Mouse (Mus musculus): ENCODE data around the gene Ostm1.

DNA sequence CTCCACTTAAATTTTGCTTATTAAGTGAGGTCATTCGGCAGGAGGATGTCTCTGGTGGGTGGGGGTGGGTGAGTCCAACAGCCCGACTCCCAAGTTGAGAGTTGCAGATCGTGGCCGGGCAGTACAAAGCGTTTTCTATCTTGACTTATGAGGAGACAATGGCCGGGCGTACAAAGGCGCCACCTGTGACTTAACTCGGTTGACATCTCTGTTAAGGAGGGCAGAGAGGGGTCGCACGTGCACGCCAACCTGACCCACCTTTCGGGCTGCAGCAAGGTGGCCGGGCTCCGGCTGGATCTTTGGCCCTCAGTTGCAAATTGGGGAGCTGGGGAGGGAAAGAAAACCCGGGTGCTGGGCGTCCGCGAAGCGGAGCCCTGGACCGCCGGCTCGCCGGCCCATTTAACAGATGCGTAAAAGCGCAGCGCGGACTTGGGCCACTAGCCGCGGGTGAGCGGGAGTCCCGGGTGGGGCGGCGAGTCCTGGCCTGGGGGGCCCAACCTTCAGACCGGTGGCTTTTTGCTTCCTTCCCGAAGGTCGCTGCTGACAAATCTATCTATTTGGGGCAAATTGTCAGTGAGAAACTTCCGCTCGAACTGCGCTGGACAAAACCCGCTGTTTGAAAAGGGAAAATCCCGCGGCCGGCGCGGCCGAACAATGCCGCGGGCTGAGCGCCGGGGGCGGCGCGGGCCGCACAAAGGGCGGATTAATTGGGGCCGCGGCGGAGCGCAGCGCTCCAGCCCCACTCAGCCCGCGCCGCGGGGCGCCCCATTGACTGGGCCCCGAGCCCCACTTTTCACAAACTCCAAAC, 7.8 kb downstream of the Ostm1 start:
- no peak for TF ChIP-seq EP300 (optimal IDR thresholded peaks at IDR 0.05)
- no peak for TF ChIP-seq CTCF (IDR thresholded peaks at IDR 0.05; ENCODE audit: low read depth)
